Mouse (Mus musculus): ENCODE results near the gene Vmn2r82.
"Not testable (repeated sequence)": the region's sequence is repeated elsewhere in the genome, so short reads cannot be mapped to it uniquely, and the experiment has no call there.

Gene Vmn2r82

GRCm38 (mm10) chr10:79356220-79356619 is at the start of gene Vmn2r82:
TSS of gene Vmn2r82 (plus strand) at chr10:79356520.
- in situ Hi-C loops (cut with MboI), result not testable (repeated sequence)

DNA sequence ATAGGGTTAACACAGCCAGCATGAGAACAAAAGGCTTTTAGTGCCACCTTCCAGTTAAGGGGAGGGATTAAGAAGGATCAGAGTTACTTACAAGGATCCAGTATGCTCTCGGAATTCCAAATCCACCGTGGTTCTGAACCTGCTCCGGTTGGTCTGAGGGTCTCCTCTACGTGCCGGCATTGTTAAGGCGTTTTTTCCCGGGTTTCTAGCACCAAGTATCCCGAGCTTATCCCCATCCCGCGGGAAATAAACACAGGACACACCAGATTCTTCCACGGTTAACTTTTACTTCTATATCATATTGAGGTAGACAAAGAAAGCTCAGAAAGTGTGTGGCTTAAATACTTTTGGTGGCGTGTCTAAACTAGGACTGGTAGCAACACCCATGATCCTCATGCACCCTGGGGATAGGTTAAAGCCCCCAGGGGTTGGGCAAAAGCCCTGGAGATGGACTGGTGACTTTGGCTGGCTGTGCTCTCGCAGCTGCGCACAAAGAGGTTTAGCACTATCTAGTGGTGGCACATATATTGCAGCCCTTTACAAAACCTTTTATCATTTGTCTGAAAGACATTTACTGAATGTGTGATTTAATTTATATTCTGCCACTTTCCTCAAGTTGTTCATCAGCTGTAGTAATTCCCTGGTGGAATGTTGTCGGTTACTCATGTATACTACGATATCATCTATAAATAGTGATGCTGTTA is 34.1 kb upstream of the Vmn2r82 start:
- in situ Hi-C loops (cut with MboI), result not testable (repeated sequence)

GRCm38 (mm10) chr10:79322737-79323086 is 33.6 kb upstream of the Vmn2r82 start:
- in situ Hi-C loops (cut with MboI), result no loop called here

DNA sequence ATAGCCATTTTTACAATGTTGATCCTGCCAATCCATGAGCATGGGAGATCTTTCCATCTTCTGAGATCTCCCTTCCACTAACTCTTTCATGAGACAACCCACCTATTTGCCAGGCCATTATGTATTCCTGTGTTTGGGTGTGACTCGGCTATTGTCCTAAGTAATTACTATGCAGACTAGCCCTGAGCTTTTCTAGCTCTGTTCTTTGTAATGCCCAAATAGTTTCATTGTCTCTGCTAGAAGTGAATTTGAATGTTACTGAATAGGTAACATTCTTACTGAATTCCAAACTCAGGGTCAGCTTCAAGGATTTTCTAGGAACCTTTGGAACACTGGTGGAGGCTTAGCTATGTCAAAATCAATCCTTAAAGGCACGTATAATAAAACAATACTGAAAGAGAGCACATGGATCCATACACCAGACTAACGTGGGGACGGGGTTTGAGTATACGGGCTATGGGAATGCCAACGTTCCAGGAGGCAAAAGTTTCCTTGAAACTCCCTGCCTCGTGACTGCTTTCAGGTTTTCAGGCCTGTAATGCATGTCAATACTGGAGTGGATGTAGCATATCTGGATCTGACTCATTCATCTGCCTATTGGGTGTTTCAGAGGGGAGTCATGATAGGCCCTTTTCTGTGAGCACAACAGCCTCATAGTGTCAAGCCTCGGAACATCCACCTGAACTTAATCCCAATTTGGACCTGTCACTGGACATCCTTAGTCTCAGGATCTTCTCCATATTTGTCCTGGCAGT is 43.8 kb downstream of the Vmn2r82 start:
- in situ Hi-C loops (cut with MboI), result not testable (repeated sequence)

GRCm38 (mm10) chr10:79417142-79417771 is 60.9 kb downstream of the Vmn2r82 start:
- in situ Hi-C loops (cut with MboI), result no loop called here

DNA sequence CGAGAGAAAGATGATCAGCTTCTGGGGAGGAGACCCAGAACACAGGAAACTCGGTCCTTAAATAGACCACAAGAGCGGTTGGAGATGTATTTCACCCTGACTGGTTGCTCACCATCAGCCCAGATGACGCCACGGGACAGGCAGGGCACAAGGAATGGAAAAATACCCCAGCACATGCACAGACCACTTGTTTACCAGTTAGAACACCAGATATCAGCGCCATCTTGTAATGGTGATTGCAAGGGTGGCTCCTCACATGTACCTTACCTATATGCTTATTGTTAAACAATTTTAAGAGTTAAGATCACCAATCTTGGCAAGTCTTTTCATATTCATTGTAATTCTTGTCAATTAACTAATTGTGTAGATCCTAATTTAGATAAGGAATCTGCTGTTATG is 61.5 kb downstream of the Vmn2r82 start:
- in situ Hi-C loops (cut with MboI), result not testable (repeated sequence)

GRCm38 (mm10) chr10:79435141-79435820 is 79.0 kb downstream of the Vmn2r82 start:
- in situ Hi-C loops (cut with MboI), result not testable (repeated sequence)
